Mouse (Mus musculus) erythroblast, embryonic 14.5 days (primary cell): Measurements from ENCODE around the gene Ripply3. TPM values are rescaled to one million over a fixed set of nuclear protein-coding genes. Genes with fewer than 3 reads are reported as not detected.

Source experiments
- H3K27me3 ChIP-seq: 2 replicates; pipeline ENCODE4 v1.6.1; 2012; ENCODE audit warnings: inconsistent platforms; ENCODE audit not compliant: control insufficient read depth
- H3K36me3 ChIP-seq: 2 replicates; pipeline ENCODE4 v1.6.1; 2012; ENCODE audit warnings: mild to moderate bottlenecking, inconsistent platforms; ENCODE audit not compliant: control insufficient read depth
- H3K4me1 ChIP-seq: 2 replicates; pipeline ENCODE4 v1.6.1; 2012; ENCODE audit warnings: inconsistent platforms; ENCODE audit not compliant: control insufficient read depth
- H3K4me3 ChIP-seq: replicated peaks from 2 replicates; pipeline ENCODE3; 2012; ENCODE audit warnings: moderate library complexity, mild to moderate bottlenecking, inconsistent platforms
- H3K9me3 ChIP-seq: 2 replicates; pipeline ENCODE4 v1.6.1; 2012; ENCODE audit warnings: low read length, inconsistent platforms, mixed read lengths; ENCODE audit not compliant: control insufficient read depth
- GATA1 ChIP-seq: IDR thresholded peaks from 2 replicates; pipeline ENCODE4 v1.6.1; 2012; ENCODE audit warnings: low read length, inconsistent platforms, mixed read lengths
- TAL1 ChIP-seq: IDR thresholded peaks from 3 replicates; pipeline ENCODE4 v1.6.1; 2012; ENCODE audit warnings: low read length, inconsistent platforms, mixed read lengths
- polyA plus RNA-seq: library from polyadenylated mRNA; stranded (reverse); fragments of >175 nt; gene quantifications from 2 replicates; pipeline ENCODE4 v1.2.3, GENCODE M21; 2012

The Ripply3 gene
- polyA plus RNA-seq, 1 experiment, result not detected

DNA sequence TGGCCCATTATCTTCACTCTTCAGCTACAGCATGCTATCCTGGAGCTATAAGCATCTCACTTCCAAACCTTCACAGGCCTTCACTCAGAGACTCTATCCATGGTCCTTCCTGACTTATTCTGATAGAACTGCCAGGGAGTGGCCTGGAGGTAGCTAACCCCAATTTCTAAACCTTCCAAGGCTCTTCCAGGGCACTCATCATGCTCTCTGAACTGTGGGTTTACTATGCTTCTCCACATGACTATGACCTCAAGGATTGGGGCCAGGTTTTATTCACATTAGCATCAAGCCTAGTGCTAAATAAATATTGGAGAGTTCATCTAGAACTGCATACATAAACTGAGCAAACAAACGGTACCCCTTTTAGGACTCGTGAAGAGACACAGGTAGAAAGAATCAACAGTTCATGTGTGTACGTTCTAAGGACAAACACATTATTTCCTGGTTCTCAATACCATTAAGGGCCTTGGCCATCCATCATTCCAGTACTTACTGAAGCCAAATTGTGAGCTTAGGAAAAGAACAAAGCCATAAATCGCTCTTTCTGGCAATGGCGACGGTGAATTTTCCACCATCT is 41.5 kb downstream of the Ripply3 start:
- peaks cover 49% of the 10 kb centered on the region for H3K4me1 ChIP-seq
- TF ChIP-seq GATA1 (no peak), TAL1 (no peak)
- H3K9me3 ChIP-seq, result no peaks in the 10 kb centered on the region
- peak overlapping the region; percentile 77 for H3K4me3 ChIP-seq
- no peaks in the 10 kb centered on the region for H3K27me3 ChIP-seq
- H3K36me3 ChIP-seq, result peaks cover 2% of the 10 kb centered on the region; the same call in 1 of the 2 replicates

DNA sequence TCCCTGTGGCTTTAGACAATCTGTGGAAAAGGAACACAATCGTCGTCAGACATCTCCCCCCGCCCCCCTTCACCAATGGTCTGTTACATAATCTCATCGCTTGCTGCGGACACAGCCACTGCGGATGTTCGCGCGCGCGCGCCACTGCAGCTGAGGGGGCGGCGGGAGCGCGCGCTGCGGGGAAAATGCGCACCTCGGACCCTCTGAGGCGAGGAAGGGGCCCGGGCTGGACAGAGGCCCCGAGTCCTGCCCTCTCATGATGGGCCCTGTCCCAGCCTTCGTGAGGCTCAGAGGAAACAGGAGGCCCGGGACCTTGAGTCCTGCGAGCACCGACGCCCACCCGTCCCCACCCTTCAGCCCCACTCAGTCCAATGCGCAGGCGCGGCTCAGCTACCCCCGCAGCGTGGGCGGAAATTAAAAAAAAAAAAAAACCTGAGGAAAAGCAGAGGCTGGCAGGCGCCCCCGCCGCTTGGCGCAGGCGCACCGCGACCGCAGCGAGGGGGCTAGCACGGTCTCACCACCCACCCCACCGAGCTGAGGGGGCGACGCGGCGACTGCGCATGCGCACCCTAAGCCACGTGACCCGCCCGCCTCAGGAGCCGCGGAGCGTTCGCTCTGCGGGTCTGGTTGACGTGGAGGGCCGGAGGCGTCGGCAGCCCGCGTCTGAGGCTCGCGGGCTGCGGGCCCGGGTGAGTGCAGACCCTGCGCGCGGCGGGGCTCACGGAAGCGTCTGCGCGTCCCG is 42.1 kb downstream of the Ripply3 start, which contains the start of gene Ttc3:
TSS of gene Ttc3 (plus strand) at position 446 of the 742 bp plus-strand sequence.
- H3K4me3 ChIP-seq, result peak within 1 kb of the TSS; percentile 77
- TF ChIP-seq GATA1 (no peak), TAL1 (no peak)
- H3K4me1 ChIP-seq, result peaks cover 49% of the 10 kb centered on the region
- H3K27me3 ChIP-seq, result no peaks in the 10 kb centered on the region
- no peaks in the 10 kb centered on the region for H3K9me3 ChIP-seq
- no peaks in the 10 kb centered on the region for H3K36me3 ChIP-seq

DNA sequence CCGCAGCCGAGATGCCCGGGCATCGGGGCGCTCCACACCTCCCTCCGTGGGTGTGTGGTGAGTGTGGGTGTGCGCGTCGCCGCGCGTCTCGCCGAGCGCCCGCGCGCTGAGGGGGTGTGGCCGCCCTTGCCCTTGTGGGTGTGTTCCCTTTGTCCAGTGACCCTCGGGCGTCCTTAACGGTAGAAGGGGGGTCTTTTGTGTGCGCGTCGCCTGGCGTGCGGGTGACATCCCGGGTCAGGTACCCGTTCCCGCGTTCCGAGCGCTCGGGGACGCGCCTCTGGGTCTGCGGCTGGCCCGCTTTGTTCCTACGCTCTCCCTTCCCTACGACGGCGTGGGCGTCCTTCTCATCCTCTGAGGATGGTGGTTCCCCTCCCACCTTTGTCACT is 42.7 kb downstream of the Ripply3 start:
- TF ChIP-seq GATA1 (no peak), TAL1 (no peak)
- Histone ChIP-seq H3K4me1 (peaks cover 49% of the 10 kb centered on the region), H3K4me3 (peak overlapping the region; percentile 77), H3K27me3 (no peaks in the 10 kb centered on the region), H3K36me3 (no peaks in the 10 kb centered on the region), H3K9me3 (no peaks in the 10 kb centered on the region)

DNA sequence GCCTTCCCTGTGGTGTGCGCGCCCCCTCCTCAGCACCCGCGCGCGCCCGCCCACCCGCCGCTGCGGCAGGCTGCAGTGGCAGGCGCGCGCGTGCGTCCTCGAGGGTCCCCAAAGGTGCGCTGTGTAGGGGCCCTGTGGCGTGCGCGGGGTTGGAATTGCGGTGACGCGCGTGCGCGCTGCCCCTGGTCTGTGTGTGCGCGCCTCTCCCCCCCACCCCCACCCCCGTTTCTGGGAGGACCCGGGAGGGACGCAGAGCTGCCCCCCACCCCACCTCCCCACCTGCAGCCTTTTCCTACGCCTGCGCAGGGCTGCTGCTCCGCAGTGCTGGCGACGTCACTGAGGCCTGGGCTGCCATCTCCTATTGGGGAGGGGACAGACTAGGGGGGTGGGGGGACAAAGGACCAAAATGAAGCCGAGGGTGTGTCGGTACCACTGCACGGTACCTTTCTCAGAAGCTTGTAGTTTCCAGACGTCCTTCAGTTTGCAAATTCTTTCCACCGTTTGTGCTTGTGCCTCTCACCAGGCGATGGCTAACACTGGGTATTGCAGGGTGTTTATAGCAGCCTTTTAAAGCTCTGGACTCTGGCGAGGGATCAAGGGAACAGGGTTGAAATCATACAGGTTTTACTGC is 43.2 kb downstream of the Ripply3 start, which contains the start of gene Pigp:
TSS of gene Pigp (minus strand) at position 542 of the 631 bp plus-strand sequence.
- Histone ChIP-seq H3K9me3 (no peaks in the 10 kb centered on the region), H3K4me1 (peaks cover 48% of the 10 kb centered on the region), H3K36me3 (no peaks in the 10 kb centered on the region), H3K27me3 (no peaks in the 10 kb centered on the region), H3K4me3 (peak within 1 kb of the TSS; percentile 77)
- TF ChIP-seq TAL1, result no peak
- no peak for TF ChIP-seq GATA1

DNA sequence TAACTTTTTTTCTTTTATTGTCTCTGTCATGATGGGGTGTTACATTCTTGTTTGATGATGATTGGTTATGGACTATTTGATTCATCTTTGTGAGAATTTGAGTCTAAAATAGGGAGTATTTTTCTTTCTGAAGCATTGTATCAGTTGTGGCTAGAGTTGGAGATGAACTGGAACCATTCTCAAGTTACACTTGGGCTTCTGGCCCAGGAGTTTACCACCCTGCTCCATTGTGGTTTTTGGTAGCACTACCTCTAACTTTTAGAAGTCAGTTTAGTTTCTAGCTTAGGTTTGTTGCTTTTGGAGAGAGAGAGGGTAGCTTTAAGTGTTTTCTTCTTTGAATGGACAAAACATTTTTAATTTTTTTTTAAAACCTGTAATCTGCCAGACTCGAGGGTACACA is 51.2 kb downstream of the Ripply3 start:
- Histone ChIP-seq H3K4me3 (no peak overlapping the region), H3K27me3 (no peaks in the 10 kb centered on the region), H3K36me3 (no peaks in the 10 kb centered on the region; the same call in 1 of the 2 replicates), H3K4me1 (no peaks in the 10 kb centered on the region), H3K9me3 (no peaks in the 10 kb centered on the region)
- no peak for TF ChIP-seq TAL1
- no peak for TF ChIP-seq GATA1

DNA sequence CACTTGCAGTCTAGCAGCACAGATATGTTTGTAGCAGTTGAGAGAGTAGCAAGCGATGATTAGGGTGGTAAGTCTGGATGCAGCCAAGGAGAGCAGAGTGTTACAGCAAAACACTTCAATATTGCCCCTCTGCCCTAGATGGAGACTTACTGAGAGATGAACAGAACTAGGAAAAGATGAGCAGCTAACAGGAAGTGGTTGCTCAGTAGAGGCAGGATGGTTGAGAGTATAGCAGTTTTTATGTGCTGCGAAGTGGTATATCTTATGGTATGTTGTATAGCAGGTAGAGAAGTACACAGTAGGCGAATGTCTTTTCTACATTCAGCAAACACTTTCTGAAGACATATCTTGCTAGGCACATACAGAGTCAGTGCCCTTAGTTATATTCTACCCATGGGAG is 55.1 kb downstream of the Ripply3 start:
- TF ChIP-seq TAL1 (no peak), GATA1 (no peak)
- peaks cover 3% of the 10 kb centered on the region; the same call in 1 of the 2 replicates for H3K36me3 ChIP-seq
- no peaks in the 10 kb centered on the region for H3K9me3 ChIP-seq
- no peaks in the 10 kb centered on the region for H3K4me1 ChIP-seq
- H3K27me3 ChIP-seq, result no peaks in the 10 kb centered on the region
- no peak overlapping the region for H3K4me3 ChIP-seq

Other genes with a start within 250 kb of the Ripply3 start
- gene Sim2, start 243.5 kb upstream of the Ripply3 start, polyA plus RNA-seq, result not detected in 2 replicates
- 0.06 and 0.08 TPM in 2 replicates for gene Hlcs, start 14.8 kb upstream of the Ripply3 start, polyA plus RNA-seq
- 0.04 and 0.18 TPM in 2 replicates for gene Ttc3, start 42.2 kb downstream of the Ripply3 start, polyA plus RNA-seq
- gene Pigp, start 43.4 kb downstream of the Ripply3 start, polyA plus RNA-seq, result 0.42 and 0.69 TPM in 2 replicates
- 0.06 and 0.20 TPM in 2 replicates for gene Vps26c, start 198.4 kb downstream of the Ripply3 start, polyA plus RNA-seq
- gene Dyrk1a, start 241.6 kb downstream of the Ripply3 start, polyA plus RNA-seq, result 1.7 and 2.2 TPM in 2 replicates